Mouse (Mus musculus) heart, postnatal 0 days (tissue): Measurements from ENCODE around the gene Dennd1a.

Experiments used
- CTCF ChIP-seq: IDR thresholded peaks from 2 replicates; pipeline ENCODE4 v1.5.1; 2016; ENCODE audit warnings: antibody characterized with exemption, control low read depth, low read depth
- EP300 ChIP-seq: IDR thresholded peaks from 2 replicates; pipeline ENCODE4 v1.6.1; 2016; ENCODE audit warnings: antibody characterized with exemption, low read depth

DNA sequence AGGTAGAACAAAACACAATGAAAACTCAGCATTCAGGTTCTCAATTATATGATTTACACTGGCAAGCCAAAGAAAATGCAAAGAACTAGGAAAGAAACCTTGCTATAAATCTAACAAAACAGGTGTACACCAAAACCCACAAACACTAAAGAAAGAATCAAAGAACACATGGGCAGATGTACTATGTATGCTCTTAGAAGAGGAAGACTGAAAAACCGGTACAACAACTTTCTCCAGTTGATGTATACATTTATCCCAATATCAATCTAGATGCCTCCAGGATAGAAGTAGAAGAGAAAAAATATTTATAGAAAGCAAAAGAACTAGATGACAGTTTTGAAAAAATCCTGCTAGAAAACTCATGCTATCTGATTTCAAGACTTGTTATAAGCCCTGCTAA is 184.5 kb downstream of the Dennd1a start:
- TF ChIP-seq CTCF (no peak), EP300 (no peak)
